Mouse (Mus musculus) lung, embryonic 16.5 days (tissue): ENCODE measurements around the gene Dis3l2. TPM values are rescaled to one million over a fixed set of nuclear protein-coding genes. Genes with fewer than 3 reads are reported as not detected.

ENCODE experiments used
- ATAC-seq: fragments of 200-750 bp; cut with Nextera tagmentation; 2 replicates; pipeline ENCODE4 v1.8.0; 2017; ENCODE audit warnings: low read depth, mild to moderate bottlenecking, moderate library complexity
- H3K27ac ChIP-seq: fragments of 300-500 bp; sonication (generic); 2 replicates; pipeline ENCODE4 v1.5.1; 2014; ENCODE audit warnings: mild to moderate bottlenecking, control low read depth, low read length
- H3K27me3 ChIP-seq: fragments of 300-500 bp; sonication (generic); 2 replicates; pipeline ENCODE4 v1.6.1; 2014; ENCODE audit warnings: low read depth, low read length, mixed read lengths; ENCODE audit not compliant: control insufficient read depth, insufficient read depth
- H3K36me3 ChIP-seq: fragments of 300-500 bp; sonication (generic); 2 replicates; pipeline ENCODE4 v1.6.1; 2014; ENCODE audit warnings: low read length; ENCODE audit not compliant: control insufficient read depth, insufficient read depth
- H3K4me1 ChIP-seq: fragments of 300-500 bp; sonication (generic); replicated peaks from 2 replicates; pipeline ENCODE4 v1.6.1; 2014; ENCODE audit warnings: low read length, mixed read lengths; ENCODE audit not compliant: control insufficient read depth, insufficient read depth
- H3K4me2 ChIP-seq: fragments of 300-500 bp; sonication (generic); 2 replicates; pipeline ENCODE4 v1.6.1; 2014; ENCODE audit warnings: low read depth, low read length, control low read depth
- H3K4me3 ChIP-seq: fragments of 300-500 bp; sonication (generic); 2 replicates; pipeline ENCODE4 v1.5.1; 2014; ENCODE audit warnings: mild to moderate bottlenecking, low read length, control low read depth
- H3K9ac ChIP-seq: fragments of 300-500 bp; sonication (generic); 2 replicates; pipeline ENCODE4 v1.6.1; 2014; ENCODE audit warnings: low read length, control low read depth
- H3K9me3 ChIP-seq: fragments of 300-500 bp; sonication (generic); 2 replicates; pipeline ENCODE4 v1.6.1; 2016; ENCODE audit warnings: low read length; ENCODE audit not compliant: control insufficient read depth
- WGBS: fragments of 180-500 bp; shearing (Covaris S2); extraction: QIAGEN DNeasy Blood & Tissue Kit; methylation state at CpG from one replicate; pipeline ENCODE4 v1.1.7; 2014; 5-methylcytosine and 5-hydroxymethylcytosine counted together
- polyA plus RNA-seq: library from polyadenylated mRNA; unstranded; fragments of >200 nt; fragmentation: Nextera tagmentation; extraction: Ambion mirVana; gene quantifications from 2 replicates; pipeline ENCODE4 v1.2.1, GENCODE M21; 2015

Dis3l2 gene
- polyA plus RNA-seq, 1 experiment from 2014 or later: 25.6 TPM

- H3K4me1 ChIP-seq: no peaks in the 10 kb centered on the region
- H3K4me3 ChIP-seq: no peak overlapping the region
- H3K27ac ChIP-seq: no peak overlapping the region
- no peak overlapping the region for H3K9ac ChIP-seq
- H3K36me3 ChIP-seq: no peaks in the 10 kb centered on the region
- H3K9me3 ChIP-seq: no peaks in the 10 kb centered on the region
- no peak for ATAC-seq
- WGBS: 72% methylated on average over 8 of the region's 8 CpGs
- no peak overlapping the region for H3K4me2 ChIP-seq
- no peaks in the 10 kb centered on the region for H3K27me3 ChIP-seq
Observed at GRCm38 (mm10) chr1:86753416-86753815, 49.8 kb downstream of the Dis3l2 start.

DNA sequence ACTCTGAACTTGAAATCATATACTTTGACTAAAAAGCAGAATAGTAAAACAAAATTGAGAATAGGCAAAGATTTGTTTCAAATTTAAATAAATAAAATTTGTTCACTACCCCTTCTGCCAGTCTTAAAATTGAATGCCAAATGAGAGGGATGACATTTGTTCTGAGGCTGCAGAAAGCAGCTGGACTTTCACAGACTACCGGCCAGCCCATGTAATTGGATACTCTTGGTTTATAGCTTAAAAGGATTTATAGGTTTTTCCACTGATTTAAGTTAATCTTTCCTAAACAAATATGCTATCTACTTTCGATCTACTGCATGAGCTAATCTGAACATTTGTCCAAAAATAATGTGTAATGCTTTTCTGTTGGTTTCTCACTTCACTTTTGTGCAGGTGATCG, 50.7 kb downstream of the Dis3l2 start:
- no peak overlapping the region for H3K4me2 ChIP-seq
- ATAC-seq: no peak
- H3K36me3 ChIP-seq: no peaks in the 10 kb centered on the region
- no peak overlapping the region for H3K27ac ChIP-seq
- no peak overlapping the region for H3K9ac ChIP-seq
- no peaks in the 10 kb centered on the region for H3K27me3 ChIP-seq
- 74% methylated on average over 3 of the region's 3 CpGs for WGBS
- H3K4me1 ChIP-seq: no peaks in the 10 kb centered on the region
- no peak overlapping the region for H3K4me3 ChIP-seq
- H3K9me3 ChIP-seq: no peaks in the 10 kb centered on the region

DNA sequence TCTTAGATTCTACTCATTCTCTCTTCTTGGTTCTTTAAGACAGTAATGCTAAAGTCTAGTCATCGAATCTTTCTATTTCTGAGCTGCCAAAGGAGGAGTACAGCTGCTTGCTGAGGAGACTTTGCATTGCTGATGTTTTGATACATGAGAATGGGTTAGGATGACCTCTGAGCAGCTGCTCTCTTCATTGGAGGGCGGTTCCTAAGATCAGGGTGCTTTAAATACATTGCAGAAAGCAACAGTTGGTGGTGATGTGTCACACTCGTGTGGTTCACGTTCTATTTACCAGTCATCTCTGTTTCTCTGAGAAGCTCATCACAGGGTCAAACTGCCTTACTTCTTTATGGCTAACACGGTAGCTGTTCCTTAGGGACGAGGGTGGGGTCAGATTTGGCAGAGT, 54.5 kb downstream of the Dis3l2 start:
- H3K27me3 ChIP-seq: no peaks in the 10 kb centered on the region
- no peak overlapping the region for H3K4me2 ChIP-seq
- no peak overlapping the region for H3K27ac ChIP-seq
- H3K9me3 ChIP-seq: no peaks in the 10 kb centered on the region
- no peak for ATAC-seq
- 62% methylated on average over 6 of the region's 6 CpGs for WGBS
- no peaks in the 10 kb centered on the region for H3K36me3 ChIP-seq
- H3K4me3 ChIP-seq: no peak overlapping the region
- H3K4me1 ChIP-seq: no peaks in the 10 kb centered on the region
- no peak overlapping the region for H3K9ac ChIP-seq

DNA sequence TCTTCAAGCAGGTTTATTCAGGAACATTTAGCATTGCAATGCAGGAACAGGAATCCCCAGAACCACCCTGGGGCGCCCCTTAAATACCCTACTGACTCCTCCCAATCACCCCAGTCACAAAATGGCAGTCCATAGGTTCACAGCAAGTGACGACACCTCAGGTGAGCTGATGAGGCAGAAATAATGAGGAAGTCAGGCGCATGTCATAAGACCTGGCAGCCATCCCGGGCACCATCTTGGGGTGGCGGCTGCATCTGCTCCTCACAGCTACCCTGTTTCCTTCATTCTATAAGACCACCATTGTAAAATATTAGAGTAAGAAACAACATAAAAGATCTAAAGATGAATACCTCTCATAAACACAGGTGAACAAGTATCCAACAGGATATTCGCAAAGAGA, 58.6 kb downstream of the Dis3l2 start:
- no peaks in the 10 kb centered on the region for H3K4me1 ChIP-seq
- H3K9me3 ChIP-seq: no peaks in the 10 kb centered on the region
- WGBS: 89% methylated on average over 6 of the region's 6 CpGs
- no peak overlapping the region for H3K9ac ChIP-seq
- no peak overlapping the region for H3K4me2 ChIP-seq
- H3K36me3 ChIP-seq: no peaks in the 10 kb centered on the region
- H3K27me3 ChIP-seq: no peaks in the 10 kb centered on the region
- ATAC-seq: no peak
- no peak overlapping the region for H3K4me3 ChIP-seq
- no peak overlapping the region for H3K27ac ChIP-seq

DNA sequence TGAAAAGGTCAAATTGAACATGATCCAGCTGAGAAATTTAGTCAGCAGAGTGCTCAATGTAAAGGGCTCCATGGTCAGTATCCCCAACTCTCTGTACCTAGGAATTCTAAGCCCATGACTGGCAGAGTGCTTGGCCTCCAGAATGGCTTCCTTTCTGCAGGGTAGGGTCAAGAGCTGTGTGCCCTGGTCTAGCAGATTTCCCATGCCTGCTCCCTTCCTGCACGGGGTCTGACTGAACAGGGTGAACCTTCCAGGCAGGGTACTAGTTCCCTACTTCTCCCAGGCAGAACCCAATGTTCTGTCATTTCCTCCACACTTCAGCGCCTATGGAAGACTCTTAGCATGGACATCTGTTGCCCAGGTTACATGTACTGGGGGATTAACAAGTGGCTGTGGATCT, 97.6 kb downstream of the Dis3l2 start:
- no peak overlapping the region for H3K4me2 ChIP-seq
- no peaks in the 10 kb centered on the region for H3K9me3 ChIP-seq
- no peak for ATAC-seq
- no peak overlapping the region for H3K4me3 ChIP-seq
- no peaks in the 10 kb centered on the region for H3K27me3 ChIP-seq
- no peak overlapping the region for H3K9ac ChIP-seq
- no peaks in the 10 kb centered on the region for H3K4me1 ChIP-seq
- 91% methylated on average over 2 of the region's 2 CpGs for WGBS
- H3K36me3 ChIP-seq: no peaks in the 10 kb centered on the region
- H3K27ac ChIP-seq: no peak overlapping the region

- Histone ChIP-seq H3K4me1 (no peaks in the 10 kb centered on the region), H3K4me2 (no peak overlapping the region), H3K36me3 (no peaks in the 10 kb centered on the region), H3K27ac (no peak overlapping the region), H3K4me3 (no peak overlapping the region), H3K9ac (no peak overlapping the region), H3K9me3 (no peaks in the 10 kb centered on the region), H3K27me3 (no peaks in the 10 kb centered on the region)
- ATAC-seq: no peak
- WGBS: 67% methylated on average over 3 of the region's 3 CpGs
Observed at GRCm38 (mm10) chr1:86811756-86812155, 108.1 kb downstream of the Dis3l2 start.

GRCm38 (mm10) chr1:86822266-86822665, 118.7 kb downstream of the Dis3l2 start:
- Histone ChIP-seq H3K36me3 (no peaks in the 10 kb centered on the region), H3K9ac (no peak overlapping the region), H3K9me3 (no peaks in the 10 kb centered on the region), H3K4me1 (no peaks in the 10 kb centered on the region), H3K27me3 (no peaks in the 10 kb centered on the region), H3K4me3 (no peak overlapping the region), H3K27ac (no peak overlapping the region), H3K4me2 (no peak overlapping the region)
- WGBS: 36% methylated on average over 1 of the region's 1 CpGs
- no peak for ATAC-seq

- Histone ChIP-seq H3K4me1 (no peaks in the 10 kb centered on the region), H3K27ac (no peak overlapping the region), H3K36me3 (no peaks in the 10 kb centered on the region), H3K4me2 (no peak overlapping the region), H3K9ac (no peak overlapping the region), H3K4me3 (no peak overlapping the region), H3K27me3 (no peaks in the 10 kb centered on the region), H3K9me3 (no peaks in the 10 kb centered on the region)
- 45% methylated on average over 2 of the region's 2 CpGs for WGBS
- no peak for ATAC-seq
Observed at GRCm38 (mm10) chr1:86834351-86834987, 130.9 kb downstream of the Dis3l2 start.

GRCm38 (mm10) chr1:86834988-86835387, 131.4 kb downstream of the Dis3l2 start:
- Histone ChIP-seq H3K4me1 (no peaks in the 10 kb centered on the region), H3K4me2 (no peak overlapping the region), H3K9me3 (no peaks in the 10 kb centered on the region), H3K27me3 (no peaks in the 10 kb centered on the region), H3K36me3 (no peaks in the 10 kb centered on the region), H3K4me3 (no peak overlapping the region), H3K9ac (no peak overlapping the region), H3K27ac (no peak overlapping the region)
- 65% methylated on average over 2 of the region's 2 CpGs for WGBS
- ATAC-seq: no peak

DNA sequence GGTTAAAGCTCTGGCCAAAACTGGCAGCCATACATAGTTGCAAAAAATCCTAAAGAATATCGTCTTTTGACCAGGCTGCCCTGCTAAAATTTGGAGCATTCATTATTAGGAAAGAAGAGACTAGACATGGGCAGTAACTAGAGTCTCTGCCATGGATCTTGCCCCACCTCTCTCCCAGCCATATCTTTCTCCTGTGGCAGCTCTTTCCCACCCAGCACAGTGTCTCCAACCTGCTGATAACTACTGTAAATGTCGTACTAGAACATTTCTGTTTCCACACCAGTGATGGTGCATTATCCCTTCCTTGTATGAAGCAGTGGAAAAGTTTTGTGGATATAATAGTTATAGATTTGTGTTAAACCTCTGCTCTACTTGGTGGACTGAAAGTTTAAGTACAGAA, 147.1 kb downstream of the Dis3l2 start:
- ATAC-seq: no peak
- Histone ChIP-seq H3K36me3 (no peaks in the 10 kb centered on the region; the same call in 1 of the 2 replicates), H3K4me2 (no peak overlapping the region), H3K4me1 (no peaks in the 10 kb centered on the region), H3K27me3 (no peaks in the 10 kb centered on the region), H3K4me3 (no peak overlapping the region), H3K9ac (no peak overlapping the region), H3K27ac (no peak overlapping the region), H3K9me3 (no peaks in the 10 kb centered on the region)
- 81% methylated on average over 2 of the region's 2 CpGs for WGBS
